Mouse (Mus musculus) kidney, postnatal 0 days (tissue): ENCODE measurements around the gene Rps26. TPM values are rescaled to one million over a fixed set of nuclear protein-coding genes. Genes with fewer than 3 reads are reported as not detected.
A peak's percentile ranks its signal among the peaks of the same experiment; 100 is the strongest.

ENCODE experiments used
- ATAC-seq: fragments of 200-750 bp; cut with Nextera tagmentation; replicated peaks from 2 replicates; pipeline ENCODE4 v1.8.0; 2017; ENCODE audit warnings: low read depth, moderate number of reproducible peaks, moderate TSS enrichment, moderate library complexity; ENCODE audit not compliant: low FRiP score
- DNase-seq: peaks from one replicate; pipeline ENCODE4 v3.0.0-alpha.2; 2016; ENCODE audit warnings: low spot score
- H3K27ac ChIP-seq: fragments of 300-500 bp; sonication (generic); 2 replicates; pipeline ENCODE4 v1.5.1; 2014; ENCODE audit warnings: mild to moderate bottlenecking
- H3K27me3 ChIP-seq: fragments of 300-500 bp; sonication (generic); 2 replicates; pipeline ENCODE4 v1.6.1; 2014; ENCODE audit warnings: low read length, mixed read lengths; ENCODE audit not compliant: insufficient read depth
- H3K36me3 ChIP-seq: fragments of 300-500 bp; sonication (generic); 2 replicates; pipeline ENCODE4 v1.6.1; 2014; ENCODE audit warnings: low read length, mixed read lengths; ENCODE audit not compliant: insufficient read depth
- H3K4me1 ChIP-seq: fragments of 300-500 bp; sonication (generic); replicated peaks from 2 replicates; pipeline ENCODE4 v1.6.1; 2014; ENCODE audit warnings: antibody characterized with exemption, low read length, mixed read lengths; ENCODE audit not compliant: insufficient read depth
- H3K4me2 ChIP-seq: fragments of 300-500 bp; sonication (generic); 2 replicates; pipeline ENCODE4 v1.6.1; 2014; ENCODE audit warnings: mild to moderate bottlenecking, low read length, moderate library complexity, mixed read lengths
- H3K4me3 ChIP-seq: fragments of 300-500 bp; sonication (generic); replicated peaks from 2 replicates; pipeline ENCODE4 v1.5.1; 2014; ENCODE audit warnings: low read depth, low read length
- H3K9ac ChIP-seq: fragments of 300-500 bp; sonication (generic); 2 replicates; pipeline ENCODE4 v1.6.1; 2014; ENCODE audit warnings: low read depth, low read length
- H3K9me3 ChIP-seq: fragments of 300-500 bp; sonication (generic); replicated peaks from 2 replicates; pipeline ENCODE4 v1.6.1; 2016; ENCODE audit warnings: low read length, inconsistent platforms, mixed read lengths
- CTCF ChIP-seq: IDR thresholded peaks from 2 replicates; pipeline ENCODE4 v1.5.1; 2016; ENCODE audit warnings: antibody characterized with exemption, low read depth, mild to moderate bottlenecking, moderate library complexity
- WGBS: fragments of 180-500 bp; shearing (Covaris S2); extraction: QIAGEN DNeasy Blood & Tissue Kit; methylation state at CpG from one replicate; pipeline ENCODE4 v1.1.7; 2014; 5-methylcytosine and 5-hydroxymethylcytosine counted together
- polyA plus RNA-seq: library from polyadenylated mRNA; unstranded; fragments of >200 nt; fragmentation: Nextera tagmentation; extraction: Ambion mirVana; gene quantifications from 2 replicates; pipeline ENCODE4 v1.2.1, GENCODE M21; 2015

Gene Rps26
- polyA plus RNA-seq, 1 experiment from 2014 or later: 985 TPM

GRCm38 (mm10) chr10:128665806-128666205 lies 39.3 kb upstream of the Rps26 start:
- H3K4me1 ChIP-seq: no peaks in the 10 kb centered on the region
- 95% methylated on average over 2 of the region's 2 CpGs for WGBS
- no peak for ATAC-seq
- no peaks in the 10 kb centered on the region for H3K9me3 ChIP-seq
- TF ChIP-seq CTCF: no peak
- no peak for DNase-seq
- H3K9ac ChIP-seq: no peak overlapping the region
- H3K4me3 ChIP-seq: no peak overlapping the region
- no peaks in the 10 kb centered on the region for H3K36me3 ChIP-seq
- H3K27me3 ChIP-seq: no peaks in the 10 kb centered on the region
- no peak overlapping the region for H3K27ac ChIP-seq
- no peak overlapping the region for H3K4me2 ChIP-seq

- Histone ChIP-seq H3K4me2 (no peak overlapping the region), H3K36me3 (no peaks in the 10 kb centered on the region), H3K9ac (no peak overlapping the region), H3K9me3 (no peaks in the 10 kb centered on the region), H3K27me3 (no peaks in the 10 kb centered on the region), H3K4me3 (no peak overlapping the region), H3K4me1 (no peaks in the 10 kb centered on the region), H3K27ac (no peak overlapping the region)
- TF ChIP-seq CTCF: no peak
- DNase-seq (no peak), ATAC-seq (no peak)
- WGBS: 86% methylated on average over 3 of the region's 3 CpGs
These were observed 38.8 kb upstream of the Rps26 start for GRCm38 (mm10) chr10:128665307-128665706.

- no peak for TF ChIP-seq CTCF
- no peaks in the 10 kb centered on the region for H3K9me3 ChIP-seq
- no peak overlapping the region for H3K4me3 ChIP-seq
- H3K36me3 ChIP-seq: no peaks in the 10 kb centered on the region
- H3K27me3 ChIP-seq: no peaks in the 10 kb centered on the region
- H3K9ac ChIP-seq: no peak overlapping the region
- no peak for DNase-seq
- no peak for ATAC-seq
- WGBS: 77% methylated on average over 3 of the region's 3 CpGs
- no peaks in the 10 kb centered on the region for H3K4me1 ChIP-seq
- no peak overlapping the region for H3K4me2 ChIP-seq
- no peak overlapping the region for H3K27ac ChIP-seq
These were observed 38.3 kb upstream of the Rps26 start for GRCm38 (mm10) chr10:128664808-128665207.

GRCm38 (mm10) chr10:128663441-128664220 lies 37.1 kb upstream of the Rps26 start:
- 63% methylated on average over 5 of the region's 5 CpGs for WGBS
- Histone ChIP-seq H3K9ac (no peak overlapping the region), H3K27ac (no peak overlapping the region), H3K27me3 (no peaks in the 10 kb centered on the region), H3K4me2 (no peak overlapping the region), H3K4me1 (no peaks in the 10 kb centered on the region), H3K4me3 (no peak overlapping the region), H3K9me3 (no peaks in the 10 kb centered on the region), H3K36me3 (no peaks in the 10 kb centered on the region)
- DNase-seq (no peak), ATAC-seq (no peak)
- TF ChIP-seq CTCF: no peak

GRCm38 (mm10) chr10:128662465-128662864 lies 35.9 kb upstream of the Rps26 start:
- Histone ChIP-seq H3K36me3 (no peaks in the 10 kb centered on the region), H3K9me3 (no peaks in the 10 kb centered on the region), H3K4me1 (no peaks in the 10 kb centered on the region), H3K4me2 (no peak overlapping the region), H3K4me3 (no peak overlapping the region), H3K27ac (no peak overlapping the region), H3K27me3 (no peaks in the 10 kb centered on the region), H3K9ac (no peak overlapping the region)
- no peak for ATAC-seq
- no peak for DNase-seq
- no peak for TF ChIP-seq CTCF

GRCm38 (mm10) chr10:128659490-128659889 lies 32.9 kb upstream of the Rps26 start:
- Histone ChIP-seq H3K27ac (no peak overlapping the region), H3K36me3 (no peaks in the 10 kb centered on the region), H3K4me1 (0 out of 2 replicates have a peak, but pooled peaks cover 4% of the 10 kb centered on the region), H3K4me3 (no peak overlapping the region), H3K4me2 (no peak overlapping the region), H3K9ac (no peak overlapping the region), H3K9me3 (no peaks in the 10 kb centered on the region), H3K27me3 (no peaks in the 10 kb centered on the region)
- 30% methylated on average over 9 of the region's 9 CpGs for WGBS
- TF ChIP-seq CTCF: no peak
- ATAC-seq (no peak), DNase-seq (peak; percentile 29)
